Mouse (Mus musculus): ENCODE data around the gene Ascl5. TPM values are rescaled to one million over a fixed set of nuclear protein-coding genes. Genes with fewer than 3 reads are reported as not detected.

Ascl5 gene
- polyA plus RNA-seq (2015; fragmentation: Nextera tagmentation; extraction: Ambion mirVana), result not detected in 2 replicates

DNA sequence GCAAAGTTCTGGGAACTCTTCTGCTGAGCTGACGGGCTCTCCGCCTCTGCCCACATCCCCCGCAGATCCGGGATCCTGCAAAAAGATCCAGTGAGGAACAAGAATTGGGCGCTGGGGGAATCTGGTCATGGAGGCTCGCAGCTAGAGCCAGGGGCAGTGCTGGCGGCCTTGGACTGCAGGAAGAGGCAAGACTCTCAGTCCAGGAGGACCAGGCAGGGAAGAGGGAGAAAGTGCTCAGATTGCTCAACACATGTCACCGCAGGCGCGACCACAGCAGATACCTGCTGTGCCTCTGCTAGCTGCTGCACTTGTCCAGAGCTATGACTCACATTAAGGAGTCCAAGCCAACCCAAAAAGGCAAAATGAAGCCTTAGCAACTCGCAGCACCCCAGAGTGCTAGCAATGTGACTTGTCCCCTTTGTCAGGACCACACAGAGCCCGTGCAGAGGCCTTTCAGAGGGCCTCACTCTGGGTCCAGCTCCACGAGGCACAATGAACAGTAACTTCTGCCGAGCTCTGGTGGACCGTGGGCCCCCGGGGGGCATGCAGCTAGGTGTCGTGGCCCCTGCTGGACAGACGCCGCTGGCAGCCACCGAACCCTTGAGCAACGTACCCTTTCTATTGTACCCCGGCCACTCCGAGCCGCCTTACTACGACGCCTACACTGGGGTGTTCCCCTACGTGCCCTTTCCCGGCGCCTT, at the start of gene Ascl5:
Ascl5 (plus strand) TSS at position 493 of the 701 bp plus-strand sequence.
- peaks cover 11% of the 10 kb centered on the region for H3K4me1 ChIP-seq
- peak within 1 kb of the TSS; percentile 67 for H3K4me2 ChIP-seq
- H3K4me3 ChIP-seq (replicated peaks), result peak within 1 kb of the TSS; percentile 40
- H3K9me3 ChIP-seq (replicated peaks), result no peaks in the 10 kb centered on the region
- ATAC-seq (ENCODE audit: low FRiP score), result no peak
- no peaks in the 10 kb centered on the region for H3K36me3 ChIP-seq
- peak within 1 kb of the TSS; percentile 40; the same call in 1 of the 2 replicates for H3K9ac ChIP-seq (replicated peaks)
- no peak within 1 kb of the TSS for H3K27ac ChIP-seq (replicated peaks)
- peaks cover 51% of the 10 kb centered on the region for H3K27me3 ChIP-seq (replicated peaks)
- 19% methylated on average over 29 of the region's 29 CpGs for WGBS

GRCm38 (mm10) chr1:136001438-136001837, 49.2 kb upstream of the Ascl5 start:
- H3K4me3 ChIP-seq (replicated peaks), result no peak overlapping the region
- no peak overlapping the region for H3K9ac ChIP-seq (replicated peaks)
- H3K27ac ChIP-seq (replicated peaks), result no peak overlapping the region
- H3K36me3 ChIP-seq, result no peaks in the 10 kb centered on the region
- 95% methylated on average over 2 of the region's 2 CpGs for WGBS
- H3K4me1 ChIP-seq, result no peaks in the 10 kb centered on the region
- H3K4me2 ChIP-seq, result no peak overlapping the region
- H3K27me3 ChIP-seq (replicated peaks), result peaks cover 7% of the 10 kb centered on the region
- ATAC-seq (ENCODE audit: low FRiP score), result no peak
- H3K9me3 ChIP-seq (replicated peaks), result no peaks in the 10 kb centered on the region

DNA sequence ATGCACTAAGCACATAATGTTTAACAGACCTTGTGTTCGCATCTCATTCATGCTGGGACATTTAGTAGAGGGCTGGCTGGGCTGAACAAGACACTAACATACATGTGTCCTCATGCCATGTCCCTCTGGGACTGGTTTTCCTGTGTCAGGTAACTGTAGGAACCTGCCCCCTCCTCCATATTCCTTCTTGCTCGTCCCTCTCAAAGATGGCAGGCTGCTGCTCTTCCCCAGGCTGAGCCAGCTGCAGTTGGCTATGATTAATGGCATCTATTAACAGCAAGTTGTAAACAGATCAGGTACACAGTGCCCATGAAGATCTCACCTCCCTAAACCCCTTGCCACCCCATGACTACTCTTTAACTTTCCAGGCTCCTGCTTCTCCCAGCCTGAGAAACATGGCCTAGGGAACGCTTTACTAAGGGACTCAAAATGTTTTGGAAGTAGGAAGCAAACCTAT, 44.3 kb upstream of the Ascl5 start, which contains the start of gene Igfn1:
Igfn1 (minus strand) TSS at position 51 of the 457 bp plus-strand sequence.
- ATAC-seq (ENCODE audit: low FRiP score), result no peak
- H3K27ac ChIP-seq (replicated peaks), result no peak within 1 kb of the TSS
- H3K4me2 ChIP-seq, result peak within 1 kb of the TSS; percentile 73
- no peaks in the 10 kb centered on the region for H3K36me3 ChIP-seq
- peaks cover 24% of the 10 kb centered on the region for H3K27me3 ChIP-seq (replicated peaks)
- H3K4me3 ChIP-seq (replicated peaks), result peak within 1 kb of the TSS; percentile 42; the same call in 1 of the 2 replicates
- H3K9ac ChIP-seq (replicated peaks), result no peak within 1 kb of the TSS
- 72% methylated on average over 3 of the region's 3 CpGs for WGBS
- peaks cover 12% of the 10 kb centered on the region for H3K4me1 ChIP-seq
- no peaks in the 10 kb centered on the region for H3K9me3 ChIP-seq (replicated peaks)

DNA sequence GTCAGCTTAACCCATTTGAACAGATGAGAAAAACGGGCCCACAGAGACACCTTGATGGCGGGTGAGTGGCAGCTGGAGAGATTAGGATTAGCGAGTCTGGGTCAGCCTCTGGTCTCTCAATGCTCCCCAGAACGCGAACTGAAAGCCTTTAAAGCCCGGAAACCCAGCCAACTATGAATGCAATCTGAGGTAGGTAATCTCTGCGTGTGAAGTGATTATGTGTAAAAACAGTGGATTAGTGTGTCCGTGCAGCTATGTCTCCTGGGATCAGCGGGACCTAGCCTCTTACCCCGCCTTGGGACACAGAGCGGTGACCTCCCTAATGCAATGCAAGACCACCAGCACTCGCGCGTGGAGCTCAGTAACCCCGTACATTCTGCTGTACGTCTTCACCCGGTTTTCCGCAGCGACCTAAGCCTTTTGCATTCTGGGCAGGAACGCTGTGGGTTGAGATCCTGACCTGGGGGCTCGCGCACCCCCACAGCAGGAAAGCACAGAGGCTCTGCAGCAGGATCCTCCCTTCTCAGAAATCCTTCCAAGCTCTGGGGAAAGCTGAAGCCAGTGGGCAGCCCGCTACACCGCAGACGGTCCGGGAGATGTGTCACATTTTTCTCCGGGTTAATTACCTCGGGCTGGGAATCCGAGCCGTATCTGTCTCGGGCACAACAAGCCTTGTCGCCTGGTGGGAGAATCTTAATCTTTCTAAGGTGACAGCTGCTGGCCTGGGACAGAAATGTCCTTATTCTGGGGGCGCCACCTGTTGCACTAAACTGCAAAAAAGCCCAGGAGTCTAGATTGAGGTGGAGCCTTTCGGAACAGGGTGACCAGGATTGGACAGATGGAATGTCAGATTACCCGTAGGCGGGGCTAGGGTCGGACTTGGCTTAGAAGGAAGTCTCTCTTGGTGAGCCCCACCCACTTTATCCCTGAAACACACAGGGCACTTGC, 43.1 kb upstream of the Ascl5 start, which contains the start of gene Tmem9:
Tmem9 (plus strand) TSS at position 940 of the 948 bp plus-strand sequence.
- Histone ChIP-seq H3K4me1 (peaks cover 12% of the 10 kb centered on the region), H3K27ac (replicated peaks) (no peak within 1 kb of the TSS), H3K4me2 (peak within 1 kb of the TSS; percentile 73), H3K27me3 (replicated peaks) (peaks cover 24% of the 10 kb centered on the region), H3K9ac (replicated peaks) (peak within 1 kb of the TSS; percentile 28; the same call in 1 of the 2 replicates), H3K9me3 (replicated peaks) (no peaks in the 10 kb centered on the region), H3K36me3 (no peaks in the 10 kb centered on the region), H3K4me3 (replicated peaks) (peak within 1 kb of the TSS; percentile 42)
- WGBS, result 4% methylated on average over 37 of the region's 37 CpGs
- ATAC-seq (ENCODE audit: low FRiP score), result peak; percentile 79; the same call in 1 of the 2 replicates

DNA sequence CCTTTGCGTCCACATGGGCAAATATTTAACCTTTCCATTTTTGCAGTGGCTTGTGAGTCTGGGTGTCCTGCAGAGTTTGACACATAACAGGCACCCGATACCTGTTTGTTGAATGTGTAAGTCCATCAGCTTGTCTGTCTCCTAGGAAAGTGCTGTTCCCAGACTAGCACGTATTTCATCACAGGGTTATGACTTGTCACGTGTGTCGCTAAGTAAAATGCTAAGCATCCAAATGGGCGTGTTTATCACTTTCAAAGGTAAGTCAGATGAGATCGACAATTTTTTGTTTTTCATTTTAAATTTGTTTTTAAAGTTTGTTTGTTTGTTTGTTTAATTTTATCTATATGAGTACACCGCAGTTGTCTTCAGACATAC, 42.5 kb upstream of the Ascl5 start:
- H3K27me3 ChIP-seq (replicated peaks), result peaks cover 24% of the 10 kb centered on the region
- 24% methylated on average over 8 of the region's 8 CpGs for whole genome bisulfite sequencing
- H3K4me3 ChIP-seq (replicated peaks), result peak overlapping the region; percentile 42
- H3K9ac ChIP-seq (replicated peaks), result no peak overlapping the region
- peaks cover 12% of the 10 kb centered on the region for H3K4me1 ChIP-seq
- no peaks in the 10 kb centered on the region for H3K36me3 ChIP-seq
- ATAC-seq (ENCODE audit: low FRiP score), result no peak
- H3K4me2 ChIP-seq, result peak overlapping the region; percentile 73
- H3K9me3 ChIP-seq (replicated peaks), result no peaks in the 10 kb centered on the region
- H3K27ac ChIP-seq (replicated peaks), result no peak overlapping the region

GRCm38 (mm10) chr1:136010247-136010646, 40.4 kb upstream of the Ascl5 start:
- no peak for ATAC-seq (ENCODE audit: low FRiP score)
- peaks cover 24% of the 10 kb centered on the region for H3K27me3 ChIP-seq (replicated peaks)
- no peak overlapping the region for H3K4me3 ChIP-seq (replicated peaks)
- H3K9ac ChIP-seq (replicated peaks), result no peak overlapping the region
- WGBS, result 90% methylated on average over 4 of the region's 4 CpGs
- no peaks in the 10 kb centered on the region for H3K36me3 ChIP-seq
- H3K9me3 ChIP-seq (replicated peaks), result no peaks in the 10 kb centered on the region
- H3K27ac ChIP-seq (replicated peaks), result no peak overlapping the region
- peaks cover 12% of the 10 kb centered on the region for H3K4me1 ChIP-seq
- no peak overlapping the region for H3K4me2 ChIP-seq

DNA sequence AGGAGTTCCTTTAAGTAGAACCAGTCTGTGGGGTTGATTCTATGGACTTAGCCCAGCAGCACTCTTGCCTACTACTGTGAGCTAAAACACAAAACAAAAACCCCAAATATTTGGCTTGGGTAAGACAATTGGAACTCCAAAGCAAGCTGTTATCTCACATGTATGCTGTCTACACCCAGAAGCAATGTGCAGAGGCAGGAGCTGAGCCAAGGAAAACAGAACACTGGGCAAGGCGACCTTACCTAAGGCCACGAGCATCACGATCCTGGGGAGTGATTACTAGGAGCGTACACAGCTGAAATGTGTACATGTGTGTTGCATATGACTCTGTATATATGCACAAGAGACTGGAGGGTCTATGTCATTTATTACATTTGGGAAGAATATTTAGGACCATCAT, 37.1 kb upstream of the Ascl5 start:
- Histone ChIP-seq H3K36me3 (no peaks in the 10 kb centered on the region), H3K27ac (replicated peaks) (no peak overlapping the region), H3K27me3 (replicated peaks) (0 out of 2 replicates have a peak, but pooled peaks cover 7% of the 10 kb centered on the region), H3K4me3 (replicated peaks) (no peak overlapping the region), H3K9me3 (replicated peaks) (no peaks in the 10 kb centered on the region), H3K4me1 (peaks cover 4% of the 10 kb centered on the region; the same call in 1 of the 2 replicates), H3K9ac (replicated peaks) (no peak overlapping the region), H3K4me2 (no peak overlapping the region)
- ATAC-seq (ENCODE audit: low FRiP score), result no peak
- WGBS, result 89% methylated on average over 4 of the region's 4 CpGs

GRCm38 (mm10) chr1:136014796-136015502, 35.7 kb upstream of the Ascl5 start:
- H3K27me3 ChIP-seq (replicated peaks), result no peaks in the 10 kb centered on the region
- peaks cover 18% of the 10 kb centered on the region for H3K4me1 ChIP-seq
- no peak for ATAC-seq (ENCODE audit: low FRiP score)
- no peak overlapping the region for H3K4me3 ChIP-seq (replicated peaks)
- no peak overlapping the region for H3K4me2 ChIP-seq
- WGBS, result 85% methylated on average over 2 of the region's 2 CpGs
- H3K27ac ChIP-seq (replicated peaks), result no peak overlapping the region
- no peaks in the 10 kb centered on the region for H3K36me3 ChIP-seq
- no peak overlapping the region for H3K9ac ChIP-seq (replicated peaks)
- H3K9me3 ChIP-seq (replicated peaks), result no peaks in the 10 kb centered on the region

- Histone ChIP-seq H3K36me3 (peaks cover 20% of the 10 kb centered on the region), H3K27ac (replicated peaks) (peak overlapping the region; percentile 54; the same call in 1 of the 2 replicates), H3K4me1 (peaks cover 18% of the 10 kb centered on the region), H3K9ac (replicated peaks) (no peak overlapping the region), H3K27me3 (replicated peaks) (no peaks in the 10 kb centered on the region), H3K9me3 (replicated peaks) (no peaks in the 10 kb centered on the region), H3K4me3 (replicated peaks) (no peak overlapping the region), H3K4me2 (peak overlapping the region; percentile 83)
- WGBS, result 86% methylated on average over 2 of the region's 2 CpGs
- peak; percentile 28; the same call in 1 of the 2 replicates for ATAC-seq (ENCODE audit: low FRiP score)
These were observed 33.3 kb upstream of the Ascl5 start for GRCm38 (mm10) chr1:136017307-136017706.

- H3K4me3 ChIP-seq (replicated peaks), result peak overlapping the region; percentile 81
- H3K4me1 ChIP-seq, result peaks cover 18% of the 10 kb centered on the region
- WGBS, result under 1% methylated on average over 22 of the region's 22 CpGs
- peaks cover 26% of the 10 kb centered on the region for H3K36me3 ChIP-seq
- peak; percentile 100 for ATAC-seq (ENCODE audit: low FRiP score)
- H3K4me2 ChIP-seq, result peak overlapping the region; percentile 83
- H3K27ac ChIP-seq (replicated peaks), result peak overlapping the region; percentile 84
- no peaks in the 10 kb centered on the region for H3K27me3 ChIP-seq (replicated peaks)
- no peaks in the 10 kb centered on the region for H3K9me3 ChIP-seq (replicated peaks)
- H3K9ac ChIP-seq (replicated peaks), result peak overlapping the region; percentile 79
These were observed 32.7 kb upstream of the Ascl5 start for GRCm38 (mm10) chr1:136017907-136018313.

Measured in neural tube, embryonic 15.5 days (tissue).